9 mouse cellular contexts compared by ENCODE assay signal in genomic region chr6:83103130-83103650, GRCm38 (mm10). TPM values are rescaled to one million over a fixed set of nuclear protein-coding genes. Genes with fewer than 3 reads are reported as not detected.
DNase-seq lines count a peak whose midpoint lies in the region; ATAC-seq and TF ChIP-seq lines count a peak whose summit lies in the region.
"Had no signal": no experiment of that assay in that cellular context is flagged by ENCODE, and none has a peak within 500 bp of the region (broad histone marks: within the 10 kb centered on the region; RNA-seq: fewer than 3 reads in every experiment).

No protein-coding gene starts in this region.

- H3K36me3 ChIP-seq in G1E (replicated peaks), result peaks cover 54% of the 10 kb centered on the region
- H3K36me3 ChIP-seq in hindbrain, embryonic 11.5 days (ENCODE audit: control insufficient read depth, insufficient read depth, low read length), result no peaks in the 10 kb centered on the region
- H3K36me3 ChIP-seq in midbrain, embryonic 10.5 days, result peaks cover 15% of the 10 kb centered on the region

- H3K4me2 ChIP-seq in hindbrain, embryonic 11.5 days (replicated peaks; ENCODE audit: low read depth, low read length), result peak overlapping the region; percentile 96

- H3K27me3 ChIP-seq in G1E (ENCODE audit: insufficient read depth, low read length), result no peaks in the 10 kb centered on the region
- no peaks in the 10 kb centered on the region for H3K27me3 ChIP-seq in hindbrain, embryonic 11.5 days (ENCODE audit: control insufficient read depth, insufficient read depth, low read length)
- peaks cover 26% of the 10 kb centered on the region for H3K27me3 ChIP-seq in midbrain, embryonic 10.5 days (ENCODE audit: low read depth, poor library complexity, severe bottlenecking)

- DNase-seq in gastrocnemius, adult 2 months, result peak; percentile 23
- DNase-seq in gastrocnemius, postnatal 25 days, result no peak
- no peak for DNase-seq in G1E (ENCODE audit: low spot score)
- DNase-seq in hindbrain, embryonic 11.5 days (ENCODE audit: low spot score), result no peak
- DNase-seq in midbrain, embryonic 10.5 days (ENCODE audit: low spot score), result no peak
- DNase-seq in Muller cell, postnatal 12 days (ENCODE audit: inconsistent ontology term), result no peak
- no peak for DNase-seq in gastrocnemius, postnatal 36 days
- DNase-seq in embryo, embryonic 10 days (ENCODE audit: low spot score), result no peak
- DNase-seq: lung, postnatal 14 days had no signal

- WGBS in hindbrain, embryonic 11.5 days, result 49% methylated on average over 11 of the region's 11 CpGs
- 36% methylated on average over 11 of the region's 11 CpGs for WGBS in midbrain, embryonic 10.5 days

- no peak overlapping the region; the same call in 1 of the 2 replicates for H3K9ac ChIP-seq in hindbrain, embryonic 11.5 days (ENCODE audit: low read depth, low read length)

- intact Hi-C loops in gastrocnemius, adult 2 months (cut with DNase I), result loop anchor here (10.0 kb wide), 1 partner anchor 402 kb away; the partner anchor contains the start of gene Dguok
- intact Hi-C loops in gastrocnemius, postnatal 36 days (cut with DNase I), result no loop called here

- no peak for ATAC-seq in G1E (ENCODE audit: extremely low read depth, insufficient number of reproducible peaks, low FRiP score, poor library complexity, severe bottlenecking)
- ATAC-seq in hindbrain, embryonic 11.5 days (ENCODE audit: low FRiP score), result no peak

- TF ChIP-seq CTCF in gastrocnemius, adult 2 months (IDR thresholded peaks at IDR 0.05), result no peak
- no peak for TF ChIP-seq CTCF in G1E (IDR thresholded peaks at IDR 0.05; ENCODE audit: low read depth, low read length)

- no peak overlapping the region for H3K27ac ChIP-seq in gastrocnemius, adult 2 months
- H3K27ac ChIP-seq in hindbrain, embryonic 11.5 days (ENCODE audit: low read depth, low read length), result no peak overlapping the region
- no peak overlapping the region for H3K27ac ChIP-seq in midbrain, embryonic 10.5 days (replicated peaks)

- peak overlapping the region; percentile 97 for H3K4me3 ChIP-seq in gastrocnemius, adult 2 months
- H3K4me3 ChIP-seq in G1E (ENCODE audit: low read depth, low read length), result peak overlapping the region; percentile 99; the same call in 1 of the 2 replicates
- no peak overlapping the region for H3K4me3 ChIP-seq in hindbrain, embryonic 11.5 days (ENCODE audit: low read depth, low read length)
- H3K4me3 ChIP-seq in midbrain, embryonic 10.5 days, result peak overlapping the region; percentile 68

- no peaks in the 10 kb centered on the region for H3K9me3 ChIP-seq in G1E (replicated peaks)
- H3K9me3 ChIP-seq in hindbrain, embryonic 11.5 days (ENCODE audit: control insufficient read depth, low read length), result no peaks in the 10 kb centered on the region
- H3K9me3 ChIP-seq in midbrain, embryonic 10.5 days (replicated peaks), result no peaks in the 10 kb centered on the region

- peaks cover 47% of the 10 kb centered on the region for H3K4me1 ChIP-seq in G1E (ENCODE audit: insufficient read depth, low read depth, low read length)
- H3K4me1 ChIP-seq in hindbrain, embryonic 11.5 days (replicated peaks; ENCODE audit: control insufficient read depth, insufficient read depth, low read length), result peaks cover 11% of the 10 kb centered on the region; the same call in 1 of the 2 replicates
- H3K4me1 ChIP-seq in midbrain, embryonic 10.5 days, result peaks cover 38% of the 10 kb centered on the region

RNA-seq across cellular contexts. Expression of gene Gm42688, which starts 1.8 kb away (rescaled TPM):
- 1 to 10 TPM; 1.0 to 1.2 TPM for total RNA-seq in gastrocnemius, adult 2 months (2021)
- total RNA-seq in gastrocnemius, postnatal 25 days (2021), result 1 to 10 TPM; 1.0 TPM
- total RNA-seq in G1E (2014; fragmentation: Nextera tagmentation) (2.6 and 2.9 TPM in 2 replicates), G1E (2017) (3.9 and 4.3 TPM in 2 replicates)
- 2.5 and 3.4 TPM in 2 replicates for polyA plus RNA-seq in G1E (2012)
- polyA plus RNA-seq in hindbrain, embryonic 11.5 days (2014; fragmentation: Nextera tagmentation; extraction: Ambion mirVana), result 1.9 TPM in 2 replicates
- 2.4 and 3.1 TPM in 2 replicates for polyA plus RNA-seq in midbrain, embryonic 10.5 days (2016; fragmentation: Nextera tagmentation; extraction: Ambion mirVana)
- total RNA-seq in gastrocnemius, postnatal 36 days (2021), result 1 to 10 TPM in 1 of 2 experiments, under 1 TPM in 1; 0.69 to 1.0 TPM

RNA-seq across cellular contexts. Expression of gene Ccdc142, which starts 1.8 kb away (rescaled TPM):
- under 1 TPM; 0.61 to 0.70 TPM for total RNA-seq in gastrocnemius, adult 2 months (2021)
- total RNA-seq in gastrocnemius, postnatal 25 days (2021), result 1 to 10 TPM in 1 of 2 experiments, under 1 TPM in 1; 0.54 to 1.7 TPM
- total RNA-seq in G1E (2014; fragmentation: Nextera tagmentation) (1.0 and 3.4 TPM in 2 replicates), G1E (2017) (4.2 and 4.4 TPM in 2 replicates)
- 5.5 and 6.3 TPM in 2 replicates for polyA plus RNA-seq in G1E (2012)
- 0.91 and 1.0 TPM in 2 replicates for polyA plus RNA-seq in hindbrain, embryonic 11.5 days (2014; fragmentation: Nextera tagmentation; extraction: Ambion mirVana)
- 2.0 and 3.1 TPM in 2 replicates for polyA plus RNA-seq in midbrain, embryonic 10.5 days (2016; fragmentation: Nextera tagmentation; extraction: Ambion mirVana)
- total RNA-seq in gastrocnemius, postnatal 36 days (2021), result 1 to 10 TPM; 1.2 to 3.1 TPM

RNA-seq across cellular contexts. Expression of gene Mrpl53, which starts 5.7 kb away (rescaled TPM):
- total RNA-seq in gastrocnemius, adult 2 months (2021), result 100 to 1,000 TPM in 1 of 2 experiments, 10 to 100 TPM in 1; 94.7 to 121 TPM
- total RNA-seq in gastrocnemius, postnatal 25 days (2021), result 100 to 1,000 TPM; 109 to 113 TPM
- 17.5 and 22.1 TPM in 2 replicates for total RNA-seq in G1E (2014; fragmentation: Nextera tagmentation)
- 28.5 and 32.5 TPM in 2 replicates for total RNA-seq in G1E (2017)
- 43.2 and 51.2 TPM in 2 replicates for polyA plus RNA-seq in G1E (2012)
- 127 TPM in 2 replicates for polyA plus RNA-seq in hindbrain, embryonic 11.5 days (2014; fragmentation: Nextera tagmentation; extraction: Ambion mirVana)
- polyA plus RNA-seq in midbrain, embryonic 10.5 days (2016; fragmentation: Nextera tagmentation; extraction: Ambion mirVana), result 148 and 153 TPM in 2 replicates
- 100 to 1,000 TPM in 1 of 2 experiments, 10 to 100 TPM in 1; 91.0 to 103 TPM for total RNA-seq in gastrocnemius, postnatal 36 days (2021)

RNA-seq across cellular contexts. Expression of gene Mogs, which starts 12.1 kb away (rescaled TPM):
- 1 to 10 TPM; 4.7 to 6.6 TPM for total RNA-seq in gastrocnemius, adult 2 months (2021)
- 1 to 10 TPM; 6.5 to 8.1 TPM for total RNA-seq in gastrocnemius, postnatal 25 days (2021)
- total RNA-seq in G1E (2014; fragmentation: Nextera tagmentation), result 26.5 and 28.3 TPM in 2 replicates
- 44.6 and 47.7 TPM in 2 replicates for total RNA-seq in G1E (2017)
- 104 and 116 TPM in 2 replicates for polyA plus RNA-seq in G1E (2012)
- polyA plus RNA-seq in hindbrain, embryonic 11.5 days (2014; fragmentation: Nextera tagmentation; extraction: Ambion mirVana), result 17.1 and 20.2 TPM in 2 replicates
- polyA plus RNA-seq in midbrain, embryonic 10.5 days (2016; fragmentation: Nextera tagmentation; extraction: Ambion mirVana), result 31.8 and 33.7 TPM in 2 replicates
- 1 to 10 TPM; 4.4 to 4.5 TPM for total RNA-seq in gastrocnemius, postnatal 36 days (2021)

RNA-seq across cellular contexts. Expression of gene Lbx2, which starts 17.0 kb away (rescaled TPM):
- total RNA-seq in gastrocnemius, adult 2 months (2021), result under 1 TPM in 1 of 2 experiments, not detected in 1; 0.31 TPM
- not detected for total RNA-seq in gastrocnemius, postnatal 25 days (2021)
- total RNA-seq in G1E (2014; fragmentation: Nextera tagmentation) (not detected in 2 replicates), G1E (2017) (not detected in 2 replicates)
- 0.15 and 0.19 TPM in 2 replicates for polyA plus RNA-seq in G1E (2012)
- 0.38 TPM in 1 of 2 replicates, not detected in the other for polyA plus RNA-seq in hindbrain, embryonic 11.5 days (2014; fragmentation: Nextera tagmentation; extraction: Ambion mirVana)
- polyA plus RNA-seq in midbrain, embryonic 10.5 days (2016; fragmentation: Nextera tagmentation; extraction: Ambion mirVana), result 0.29 and 0.73 TPM in 2 replicates
- total RNA-seq in gastrocnemius, postnatal 36 days (2021), result under 1 TPM in 1 of 2 experiments, not detected in 1; 0.56 TPM
